Mouse (Mus musculus): Measurements from ENCODE around the gene Mn1. TPM values are rescaled to one million over a fixed set of nuclear protein-coding genes. Genes with fewer than 3 reads are reported as not detected.
A peak's percentile ranks its signal among the peaks of the same experiment; 100 is the strongest.

Mn1 gene
- 36.3 and 36.8 TPM in 2 replicates for polyA plus RNA-seq (2014; fragmentation: Nextera tagmentation; extraction: Ambion mirVana)

DNA sequence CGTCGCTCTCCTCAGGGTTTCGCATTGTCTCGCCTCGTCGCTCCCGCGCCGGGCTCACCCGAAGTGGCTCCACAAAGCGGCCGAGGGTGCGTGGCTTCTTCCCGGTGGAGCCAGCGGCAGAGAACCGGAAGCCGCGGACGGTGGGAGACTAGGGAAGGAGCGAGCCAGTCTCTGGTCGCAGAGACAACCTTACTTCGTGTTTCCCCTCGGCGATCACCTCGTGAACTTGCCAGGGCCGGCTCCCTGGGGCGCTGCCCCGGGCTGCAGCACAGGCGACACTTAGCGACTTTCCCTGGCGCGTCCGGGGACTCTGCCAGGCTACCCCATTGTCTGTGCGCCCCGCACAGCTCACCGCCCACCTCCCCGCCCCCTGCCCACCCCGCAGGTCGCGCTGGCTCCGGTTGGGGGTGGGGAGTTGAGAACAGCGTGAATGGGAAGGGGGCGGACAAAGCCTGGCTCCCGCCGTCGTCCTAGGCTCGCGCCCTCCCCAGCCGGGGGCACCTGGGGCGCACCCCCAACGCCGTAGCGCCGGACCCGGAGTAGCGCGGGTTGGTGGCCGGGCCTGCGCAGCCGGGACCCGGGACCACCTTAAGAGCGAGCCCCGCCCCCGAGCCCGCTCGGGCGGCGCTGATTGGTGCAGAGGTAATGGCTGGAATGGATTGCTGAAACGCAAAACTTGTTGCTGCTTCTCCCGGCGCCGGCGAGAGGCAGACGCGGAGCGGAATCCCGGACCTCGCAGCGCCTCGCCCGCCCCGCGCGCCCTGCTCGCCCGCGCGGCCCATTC, at the start of gene Mn1:
Gene Mn1 (plus strand): TSS at position 772 of the 784 bp plus-strand sequence.
- Histone ChIP-seq H3K36me3 (replicated peaks; ENCODE audit: control insufficient read depth, insufficient read depth, low read depth, low read length) (peaks cover 8% of the 10 kb centered on the region), H3K9ac (replicated peaks; ENCODE audit: low read length) (peak within 1 kb of the TSS; percentile 99), H3K4me2 (ENCODE audit: low read depth, low read length) (peak within 1 kb of the TSS; percentile 99), H3K9me3 (replicated peaks; ENCODE audit: control insufficient read depth, low read length) (no peaks in the 10 kb centered on the region), H3K4me3 (ENCODE audit: low read depth, low read length) (peak within 1 kb of the TSS; percentile 98), H3K27me3 (ENCODE audit: control insufficient read depth, insufficient read depth, low read length) (no peaks in the 10 kb centered on the region; the same call in 1 of the 2 replicates), H3K27ac (replicated peaks; ENCODE audit: low read depth, low read length) (peak within 1 kb of the TSS; percentile 97), H3K4me1 (ENCODE audit: control insufficient read depth, insufficient read depth, low read length) (peaks cover 21% of the 10 kb centered on the region)
- ATAC-seq (replicated peaks; ENCODE audit: insufficient number of reproducible peaks, low FRiP score, low TSS enrichment, low read depth) (peak; percentile 89), DNase-seq (ENCODE audit: low spot score) (peak; percentile 97)
- WGBS, result under 1% methylated on average over 87 of the region's 88 CpGs

DNA sequence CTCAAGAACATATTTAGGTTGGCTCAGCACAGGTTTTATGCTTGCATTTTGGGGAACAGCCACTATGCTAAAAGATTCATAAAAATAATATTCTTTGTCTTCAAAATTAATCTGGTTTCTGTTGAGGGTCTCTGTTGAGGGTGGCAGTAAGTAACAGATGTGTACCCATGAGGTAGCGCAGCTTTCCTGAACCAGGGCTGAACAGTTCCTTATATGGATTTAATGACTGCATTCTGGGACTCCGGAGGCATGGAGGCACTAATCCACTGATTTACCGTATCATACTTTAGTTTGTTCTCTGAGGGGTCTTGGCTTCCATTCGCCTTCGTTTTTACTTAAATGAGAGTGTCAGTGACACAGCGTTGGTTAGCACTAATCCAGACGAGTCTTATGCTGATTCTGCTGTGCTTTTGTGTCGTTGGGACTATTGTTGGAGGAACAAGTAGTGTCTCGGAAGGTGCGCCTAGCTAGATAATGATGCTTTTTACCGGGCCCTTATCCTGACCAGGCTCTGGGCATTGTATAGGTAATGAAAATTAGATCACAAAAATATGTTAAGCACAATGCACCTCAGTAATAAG, 49.1 kb upstream of the Mn1 start:
- no peaks in the 10 kb centered on the region for H3K27me3 ChIP-seq (ENCODE audit: control insufficient read depth, insufficient read depth, low read length)
- no peak overlapping the region for H3K4me3 ChIP-seq (ENCODE audit: low read depth, low read length)
- no peaks in the 10 kb centered on the region for H3K4me1 ChIP-seq (ENCODE audit: control insufficient read depth, insufficient read depth, low read length)
- no peak overlapping the region for H3K27ac ChIP-seq (replicated peaks; ENCODE audit: low read depth, low read length)
- no peak overlapping the region for H3K9ac ChIP-seq (replicated peaks; ENCODE audit: low read length)
- H3K36me3 ChIP-seq (replicated peaks; ENCODE audit: control insufficient read depth, insufficient read depth, low read depth, low read length), result peaks cover 8% of the 10 kb centered on the region
- 85% methylated on average over 11 of the region's 11 CpGs for WGBS
- DNase-seq (ENCODE audit: low spot score), result no peak
- no peak overlapping the region for H3K4me2 ChIP-seq (ENCODE audit: low read depth, low read length)
- ATAC-seq (replicated peaks; ENCODE audit: insufficient number of reproducible peaks, low FRiP score, low TSS enrichment, low read depth), result no peak
- H3K9me3 ChIP-seq (replicated peaks; ENCODE audit: control insufficient read depth, low read length), result no peaks in the 10 kb centered on the region

DNA sequence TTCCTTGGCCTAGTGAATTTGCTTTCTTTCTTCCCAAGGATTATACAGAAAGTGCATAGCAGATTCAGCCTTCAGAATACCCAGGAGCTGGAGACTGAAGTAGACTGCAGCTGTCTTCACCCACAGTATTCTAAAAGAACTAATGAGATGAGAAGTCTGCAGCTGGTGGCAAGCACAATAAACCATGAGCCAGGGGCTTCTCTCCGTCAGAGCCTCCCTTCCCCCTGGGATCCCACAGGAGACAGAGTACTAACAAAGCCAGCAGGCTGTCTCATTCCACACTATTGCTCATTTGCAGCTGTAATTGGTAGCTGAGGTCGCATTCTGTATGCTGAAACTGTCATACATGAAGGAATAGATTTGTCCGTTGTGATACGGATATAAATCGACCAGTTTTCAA, 48.6 kb upstream of the Mn1 start:
- Histone ChIP-seq H3K9ac (replicated peaks; ENCODE audit: low read length) (no peak overlapping the region), H3K27ac (replicated peaks; ENCODE audit: low read depth, low read length) (no peak overlapping the region), H3K9me3 (replicated peaks; ENCODE audit: control insufficient read depth, low read length) (no peaks in the 10 kb centered on the region), H3K4me1 (ENCODE audit: control insufficient read depth, insufficient read depth, low read length) (no peaks in the 10 kb centered on the region), H3K27me3 (ENCODE audit: control insufficient read depth, insufficient read depth, low read length) (no peaks in the 10 kb centered on the region), H3K4me2 (ENCODE audit: low read depth, low read length) (no peak overlapping the region), H3K4me3 (ENCODE audit: low read depth, low read length) (no peak overlapping the region), H3K36me3 (replicated peaks; ENCODE audit: control insufficient read depth, insufficient read depth, low read depth, low read length) (peaks cover 8% of the 10 kb centered on the region)
- 83% methylated on average over 5 of the region's 5 CpGs for WGBS
- ATAC-seq (replicated peaks; ENCODE audit: insufficient number of reproducible peaks, low FRiP score, low TSS enrichment, low read depth) (no peak), DNase-seq (ENCODE audit: low spot score) (no peak)

DNA sequence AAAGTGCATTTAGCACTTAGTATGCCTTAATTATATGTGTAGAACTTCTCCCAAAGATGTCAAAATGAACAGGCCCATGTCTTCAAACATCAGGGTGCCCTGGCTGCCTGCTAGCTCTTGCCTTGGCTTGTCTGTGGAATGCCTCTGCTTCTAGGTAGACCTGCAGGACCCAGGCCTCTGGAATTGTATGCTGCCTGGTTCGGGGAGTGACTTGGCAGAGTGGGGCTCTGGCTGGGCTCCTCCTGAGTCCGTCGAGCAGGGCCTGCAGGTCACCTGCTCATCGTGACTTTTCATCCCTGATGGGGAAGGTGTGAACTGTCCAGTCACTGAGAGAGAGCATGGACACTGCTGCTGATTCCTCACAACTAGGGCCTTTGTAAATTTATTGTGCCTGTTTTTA, 41.5 kb upstream of the Mn1 start:
- no peak overlapping the region for H3K9ac ChIP-seq (replicated peaks; ENCODE audit: low read length)
- no peak overlapping the region for H3K4me2 ChIP-seq (ENCODE audit: low read depth, low read length)
- H3K27ac ChIP-seq (replicated peaks; ENCODE audit: low read depth, low read length), result no peak overlapping the region
- ATAC-seq (replicated peaks; ENCODE audit: insufficient number of reproducible peaks, low FRiP score, low TSS enrichment, low read depth), result no peak
- DNase-seq (ENCODE audit: low spot score), result no peak
- peaks cover 8% of the 10 kb centered on the region for H3K36me3 ChIP-seq (replicated peaks; ENCODE audit: control insufficient read depth, insufficient read depth, low read depth, low read length)
- H3K9me3 ChIP-seq (replicated peaks; ENCODE audit: control insufficient read depth, low read length), result no peaks in the 10 kb centered on the region
- 79% methylated on average over 4 of the region's 4 CpGs for WGBS
- no peaks in the 10 kb centered on the region for H3K27me3 ChIP-seq (ENCODE audit: control insufficient read depth, insufficient read depth, low read length)
- H3K4me3 ChIP-seq (ENCODE audit: low read depth, low read length), result no peak overlapping the region
- no peaks in the 10 kb centered on the region; the same call in 1 of the 2 replicates for H3K4me1 ChIP-seq (ENCODE audit: control insufficient read depth, insufficient read depth, low read length)

DNA sequence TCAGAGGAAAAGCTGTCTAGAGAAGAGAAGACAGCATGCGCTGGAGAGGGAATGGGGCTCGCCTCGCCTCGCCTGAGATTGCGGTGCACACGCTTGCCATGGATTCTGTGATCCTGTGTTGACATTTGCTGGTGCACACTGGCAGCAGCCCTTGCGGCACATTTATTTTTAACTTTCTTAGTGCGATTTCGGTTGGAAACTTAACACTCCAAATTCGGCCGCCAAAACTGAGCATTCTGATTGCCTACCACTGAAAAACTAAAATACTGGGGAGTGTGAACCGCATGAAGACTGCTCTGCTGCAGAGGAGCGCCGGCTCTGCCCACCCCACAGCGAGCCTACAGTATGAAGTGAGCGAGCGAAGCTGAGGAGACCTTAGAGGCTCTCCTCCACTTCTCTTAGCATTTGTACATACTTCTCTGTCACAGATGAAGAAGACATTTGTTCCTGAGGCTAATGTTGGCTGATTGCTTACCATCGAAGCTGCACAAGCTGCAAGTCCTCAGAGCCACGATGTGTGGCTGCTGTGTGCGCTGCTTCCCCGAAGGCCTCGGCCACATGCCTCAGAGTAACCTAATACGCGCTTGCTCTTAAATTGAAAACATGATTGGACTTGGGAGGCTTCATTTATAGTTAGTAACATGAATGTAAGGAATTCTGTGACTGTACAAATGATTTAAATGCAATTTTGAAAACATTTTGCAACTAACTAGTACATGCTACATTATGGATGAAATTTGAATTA, 40.7 kb upstream of the Mn1 start:
- DNase-seq (ENCODE audit: low spot score) (peak; percentile 74), ATAC-seq (replicated peaks; ENCODE audit: insufficient number of reproducible peaks, low FRiP score, low TSS enrichment, low read depth) (no peak)
- Histone ChIP-seq H3K4me2 (ENCODE audit: low read depth, low read length) (no peak overlapping the region), H3K9me3 (replicated peaks; ENCODE audit: control insufficient read depth, low read length) (no peaks in the 10 kb centered on the region), H3K4me1 (ENCODE audit: control insufficient read depth, insufficient read depth, low read length) (no peaks in the 10 kb centered on the region; the same call in 1 of the 2 replicates), H3K4me3 (ENCODE audit: low read depth, low read length) (no peak overlapping the region), H3K9ac (replicated peaks; ENCODE audit: low read length) (no peak overlapping the region), H3K36me3 (replicated peaks; ENCODE audit: control insufficient read depth, insufficient read depth, low read depth, low read length) (peaks cover 6% of the 10 kb centered on the region), H3K27me3 (ENCODE audit: control insufficient read depth, insufficient read depth, low read length) (no peaks in the 10 kb centered on the region), H3K27ac (replicated peaks; ENCODE audit: low read depth, low read length) (no peak overlapping the region)
- WGBS, result 77% methylated on average over 24 of the region's 24 CpGs

DNA sequence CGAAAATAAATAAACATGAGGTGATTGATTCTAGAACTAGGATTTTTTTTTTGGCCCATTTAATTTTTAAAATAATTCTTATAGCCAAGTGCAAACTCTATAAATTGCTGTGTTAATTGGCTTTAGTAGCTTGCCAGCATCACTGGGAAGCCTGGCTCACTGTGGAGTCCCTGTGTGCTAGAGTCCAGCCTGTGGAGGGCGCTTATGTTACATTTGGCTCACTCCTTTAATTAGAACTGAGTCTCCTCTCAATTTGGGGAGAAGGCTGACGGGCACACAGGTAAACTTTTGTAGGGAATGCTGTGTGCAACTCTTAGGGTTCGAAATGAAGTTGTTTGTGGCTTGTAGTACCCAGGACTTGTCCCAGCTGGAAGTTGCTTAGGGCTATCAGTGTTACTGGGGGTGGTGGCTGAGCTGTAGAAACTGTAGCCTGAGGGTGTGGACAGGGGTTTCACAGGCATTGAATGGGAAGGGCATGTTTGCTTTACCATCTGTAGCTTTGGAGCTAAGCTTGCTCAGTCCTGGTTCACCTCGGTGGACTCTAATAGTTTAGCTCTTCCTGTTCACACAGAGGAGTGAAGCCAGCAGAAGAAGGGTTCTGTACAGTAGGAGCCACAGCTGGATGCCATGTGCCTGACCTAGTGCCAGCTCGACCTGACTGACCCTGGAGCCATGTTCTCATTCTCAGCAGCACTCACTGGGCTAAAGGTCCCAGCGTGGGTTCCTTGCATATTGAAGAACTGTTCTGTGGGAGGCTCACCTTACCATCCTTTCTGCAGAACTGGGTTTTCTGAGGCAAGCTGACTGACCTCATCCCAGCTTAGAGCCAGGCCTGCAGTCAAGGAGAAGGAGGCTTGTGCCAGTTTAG, 38.8 kb upstream of the Mn1 start:
- Histone ChIP-seq H3K9ac (replicated peaks; ENCODE audit: low read length) (no peak overlapping the region), H3K36me3 (replicated peaks; ENCODE audit: control insufficient read depth, insufficient read depth, low read depth, low read length) (no peaks in the 10 kb centered on the region; the same call in 1 of the 2 replicates), H3K27ac (replicated peaks; ENCODE audit: low read depth, low read length) (no peak overlapping the region), H3K9me3 (replicated peaks; ENCODE audit: control insufficient read depth, low read length) (no peaks in the 10 kb centered on the region), H3K27me3 (ENCODE audit: control insufficient read depth, insufficient read depth, low read length) (no peaks in the 10 kb centered on the region), H3K4me1 (ENCODE audit: control insufficient read depth, insufficient read depth, low read length) (no peaks in the 10 kb centered on the region; the same call in none of the 2 replicates), H3K4me3 (ENCODE audit: low read depth, low read length) (no peak overlapping the region), H3K4me2 (ENCODE audit: low read depth, low read length) (no peak overlapping the region)
- ATAC-seq (replicated peaks; ENCODE audit: insufficient number of reproducible peaks, low FRiP score, low TSS enrichment, low read depth) (no peak), DNase-seq (ENCODE audit: low spot score) (peak; percentile 53)
- WGBS, result 61% methylated on average over 7 of the region's 7 CpGs

DNA sequence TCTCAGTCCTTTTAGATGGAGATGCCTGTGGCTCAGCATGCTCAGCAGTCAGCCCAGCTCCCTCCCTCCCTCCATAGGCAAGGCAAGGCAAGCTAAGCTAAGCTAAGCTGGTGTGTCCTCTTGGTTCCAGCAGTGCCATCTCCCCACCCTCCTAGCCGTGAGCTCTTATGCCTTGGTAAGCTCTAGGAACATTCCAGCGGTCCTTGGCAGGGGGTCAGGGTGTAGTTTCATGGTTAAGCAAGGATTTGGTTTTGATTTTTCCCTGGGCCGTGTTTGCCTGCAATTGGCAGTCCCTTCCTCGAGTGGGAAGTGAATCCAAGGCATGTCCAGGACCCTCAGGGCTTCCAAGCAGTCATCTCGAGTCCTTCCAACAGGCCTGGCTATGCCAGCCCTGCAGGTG, 33.8 kb upstream of the Mn1 start:
- Histone ChIP-seq H3K4me3 (ENCODE audit: low read depth, low read length) (no peak overlapping the region), H3K27me3 (ENCODE audit: control insufficient read depth, insufficient read depth, low read length) (no peaks in the 10 kb centered on the region), H3K27ac (replicated peaks; ENCODE audit: low read depth, low read length) (no peak overlapping the region), H3K36me3 (replicated peaks; ENCODE audit: control insufficient read depth, insufficient read depth, low read depth, low read length) (peaks cover 8% of the 10 kb centered on the region), H3K4me2 (ENCODE audit: low read depth, low read length) (no peak overlapping the region), H3K9me3 (replicated peaks; ENCODE audit: control insufficient read depth, low read length) (no peaks in the 10 kb centered on the region), H3K9ac (replicated peaks; ENCODE audit: low read length) (no peak overlapping the region), H3K4me1 (ENCODE audit: control insufficient read depth, insufficient read depth, low read length) (no peaks in the 10 kb centered on the region; the same call in none of the 2 replicates)
- ATAC-seq (replicated peaks; ENCODE audit: insufficient number of reproducible peaks, low FRiP score, low TSS enrichment, low read depth), result no peak
- DNase-seq (ENCODE audit: low spot score), result no peak
- WGBS, result 61% methylated on average over 5 of the region's 5 CpGs

All from embryonic facial prominence, embryonic 11.5 days (tissue).